Mouse (Mus musculus): ENCODE results near the gene Atp11a. TPM values are rescaled to one million over a fixed set of nuclear protein-coding genes. Genes with fewer than 3 reads are reported as not detected.

Gene Atp11a
- total RNA-seq (2012; rRNA removed): 65.9 and 113 TPM in 2 replicates

GRCm38 (mm10) chr8:12756391-12757157, at the start of gene Atp11a:
TSS of gene Atp11a (plus strand) at chr8:12757014.
- peak within 1 kb of the TSS; percentile 74 to 88 for H3K4me3 ChIP-seq (ENCODE audit: insufficient read depth in 1 of 2, low read depth in 1 of 2, low read length in 2 of 2, poor library complexity in 1 of 2, severe bottlenecking in 1 of 2)
- DNase-seq (ENCODE audit: low read depth, low spot score): no peak
- no peaks in the 10 kb centered on the region for H3K9me3 ChIP-seq (ENCODE audit: control insufficient read depth, insufficient read depth, low read depth, low read length)
- no peak within 1 kb of the TSS for H3K27ac ChIP-seq (ENCODE audit: insufficient read depth, low read depth, low read length, poor library complexity, severe bottlenecking)
- H3K9ac ChIP-seq (ENCODE audit: insufficient read depth, low read depth, low read length, poor library complexity, severe bottlenecking): peak within 1 kb of the TSS; percentile 71
- peaks cover 10 to 13% of the 10 kb centered on the region in 2 experiments for H3K4me1 ChIP-seq (ENCODE audit: control insufficient read depth in 2 of 2, insufficient read depth in 2 of 2, low read length in 2 of 2, poor library complexity in 1 of 2)
- TF ChIP-seq HCFC1 (IDR thresholded peaks at IDR 0.05; ENCODE audit: borderline replicate concordance, insufficient read depth, low read length) (no peak), ZNF384 (IDR thresholded peaks at IDR 0.05; ENCODE audit: low read depth, low read length) (no peak), MAFK (IDR thresholded peaks at IDR 0.05; ENCODE audit: insufficient read depth, low read depth, low read length) (no peak), ZC3H11A (IDR thresholded peaks at IDR 0.05; ENCODE audit: borderline replicate concordance, low read depth, low read length) (no peak), CHD2 (IDR thresholded peaks at IDR 0.05; ENCODE audit: low read depth, low read length) (no peak)
- H3K36me3 ChIP-seq (ENCODE audit: control insufficient read depth, insufficient read depth, low read length, poor library complexity, severe bottlenecking): no peaks in the 10 kb centered on the region
- in situ Hi-C loops (cut with MboI; ENCODE audit: low sequenced_read_pairs in 2 of 2, unreplicated experiment in 2 of 2): no loop called here

DNA sequence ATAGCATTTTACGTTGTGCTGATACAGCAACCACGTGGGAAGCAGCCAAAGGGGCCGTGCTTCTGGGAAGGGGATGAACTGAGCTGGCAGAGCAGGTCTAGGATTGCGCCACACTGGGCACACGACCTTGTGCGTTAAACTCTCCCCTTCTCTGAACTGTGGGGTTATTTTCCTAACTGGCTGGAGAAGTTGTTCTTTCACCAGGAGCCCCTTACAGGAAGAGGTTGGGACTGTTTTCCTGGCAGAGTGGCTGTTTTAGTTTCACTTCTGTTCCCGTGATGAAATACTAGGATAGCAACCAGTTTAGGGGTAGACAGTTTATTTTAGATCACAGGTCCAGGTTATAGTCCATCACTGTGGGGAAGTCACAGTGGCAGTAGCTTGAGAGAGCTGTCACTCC, 45.2 kb upstream of the Atp11a start:
- Histone ChIP-seq H3K9ac (ENCODE audit: insufficient read depth, low read depth, low read length, poor library complexity, severe bottlenecking) (no peak overlapping the region), H3K36me3 (ENCODE audit: control insufficient read depth, insufficient read depth, low read length, poor library complexity, severe bottlenecking) (no peaks in the 10 kb centered on the region), H3K9me3 (ENCODE audit: control insufficient read depth, insufficient read depth, low read depth, low read length) (no peaks in the 10 kb centered on the region), H3K4me3 (ENCODE audit: insufficient read depth in 1 of 2, low read depth in 1 of 2, low read length in 2 of 2, poor library complexity in 1 of 2, severe bottlenecking in 1 of 2) (no peak overlapping the region), H3K27ac (ENCODE audit: insufficient read depth, low read depth, low read length, poor library complexity, severe bottlenecking) (no peak overlapping the region), H3K4me1 (ENCODE audit: control insufficient read depth in 2 of 2, insufficient read depth in 2 of 2, low read length in 2 of 2, poor library complexity in 1 of 2) (no peaks in the 10 kb centered on the region; a peak in 1 of 4 replicates)
- no peak for DNase-seq (ENCODE audit: low read depth, low spot score)
- in situ Hi-C loops (cut with MboI; ENCODE audit: low sequenced_read_pairs in 2 of 2, unreplicated experiment in 2 of 2): no loop called here
- TF ChIP-seq ZC3H11A (IDR thresholded peaks at IDR 0.05; ENCODE audit: borderline replicate concordance, low read depth, low read length) (no peak), ZNF384 (IDR thresholded peaks at IDR 0.05; ENCODE audit: low read depth, low read length) (no peak), MAFK (IDR thresholded peaks at IDR 0.05; ENCODE audit: insufficient read depth, low read depth, low read length) (no peak), CHD2 (IDR thresholded peaks at IDR 0.05; ENCODE audit: low read depth, low read length) (no peak), HCFC1 (IDR thresholded peaks at IDR 0.05; ENCODE audit: borderline replicate concordance, insufficient read depth, low read length) (no peak)

DNA sequence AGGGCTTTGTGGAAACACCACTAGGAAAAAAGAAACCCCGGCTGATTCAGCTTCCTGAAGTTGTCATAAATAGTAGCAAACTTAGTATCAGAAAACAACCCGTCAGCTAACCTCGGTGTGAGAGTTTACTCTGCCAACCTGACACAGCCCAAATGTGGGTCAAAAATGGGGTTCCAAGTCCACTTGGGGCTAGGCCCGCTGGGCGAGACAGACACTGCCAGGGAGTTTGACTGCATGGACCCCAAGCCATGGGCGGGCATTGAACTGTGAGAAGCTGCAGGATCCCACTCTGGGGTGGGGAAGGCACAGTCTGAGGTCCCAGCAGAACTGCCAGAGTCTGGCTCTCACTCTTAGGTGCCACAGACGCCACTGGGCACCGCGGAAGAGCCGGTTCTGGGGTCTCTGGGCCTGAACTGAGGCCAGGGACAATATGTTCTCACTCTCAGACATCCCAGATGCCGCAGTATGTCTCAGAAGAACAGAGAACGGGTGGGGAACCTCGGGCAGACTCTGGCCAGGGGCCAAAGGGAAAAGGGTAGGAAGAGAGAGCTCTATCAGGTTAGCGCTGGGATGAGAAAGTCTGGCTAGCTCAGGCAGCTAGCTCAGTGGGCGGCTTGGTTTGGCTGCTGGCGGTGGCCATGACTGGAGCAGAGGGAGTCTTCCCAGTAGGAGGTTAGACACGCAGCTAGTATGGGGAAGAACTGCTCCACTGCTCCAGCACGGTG, 40.8 kb upstream of the Atp11a start:
- no peak for DNase-seq (ENCODE audit: low read depth, low spot score)
- Histone ChIP-seq H3K4me3 (ENCODE audit: insufficient read depth in 1 of 2, low read depth in 1 of 2, low read length in 2 of 2, poor library complexity in 1 of 2, severe bottlenecking in 1 of 2) (0 out of 4 replicates have a peak overlapping the region, but pooled peaks of 1 of the 2 experiments have one; percentile 12), H3K36me3 (ENCODE audit: control insufficient read depth, insufficient read depth, low read length, poor library complexity, severe bottlenecking) (no peaks in the 10 kb centered on the region), H3K4me1 (ENCODE audit: control insufficient read depth in 2 of 2, insufficient read depth in 2 of 2, low read length in 2 of 2, poor library complexity in 1 of 2) (no peaks in the 10 kb centered on the region), H3K9ac (ENCODE audit: insufficient read depth, low read depth, low read length, poor library complexity, severe bottlenecking) (no peak overlapping the region), H3K9me3 (ENCODE audit: control insufficient read depth, insufficient read depth, low read depth, low read length) (no peaks in the 10 kb centered on the region), H3K27ac (ENCODE audit: insufficient read depth, low read depth, low read length, poor library complexity, severe bottlenecking) (no peak overlapping the region)
- in situ Hi-C loops (cut with MboI; ENCODE audit: low sequenced_read_pairs in 2 of 2, unreplicated experiment in 2 of 2): no loop called here
- TF ChIP-seq CHD2 (IDR thresholded peaks at IDR 0.05; ENCODE audit: low read depth, low read length) (no peak), ZNF384 (IDR thresholded peaks at IDR 0.05; ENCODE audit: low read depth, low read length) (no peak), ZC3H11A (IDR thresholded peaks at IDR 0.05; ENCODE audit: borderline replicate concordance, low read depth, low read length) (no peak), HCFC1 (IDR thresholded peaks at IDR 0.05; ENCODE audit: borderline replicate concordance, insufficient read depth, low read length) (no peak), MAFK (IDR thresholded peaks at IDR 0.05; ENCODE audit: insufficient read depth, low read depth, low read length) (no peak)

GRCm38 (mm10) chr8:12719091-12719490, 37.7 kb upstream of the Atp11a start:
- Histone ChIP-seq H3K9me3 (ENCODE audit: control insufficient read depth, insufficient read depth, low read depth, low read length) (no peaks in the 10 kb centered on the region), H3K27ac (ENCODE audit: insufficient read depth, low read depth, low read length, poor library complexity, severe bottlenecking) (no peak overlapping the region), H3K4me1 (ENCODE audit: control insufficient read depth in 2 of 2, insufficient read depth in 2 of 2, low read length in 2 of 2, poor library complexity in 1 of 2) (no peaks in the 10 kb centered on the region), H3K4me3 (ENCODE audit: insufficient read depth in 1 of 2, low read depth in 1 of 2, low read length in 2 of 2, poor library complexity in 1 of 2, severe bottlenecking in 1 of 2) (no peak overlapping the region), H3K9ac (ENCODE audit: insufficient read depth, low read depth, low read length, poor library complexity, severe bottlenecking) (no peak overlapping the region), H3K36me3 (ENCODE audit: control insufficient read depth, insufficient read depth, low read length, poor library complexity, severe bottlenecking) (no peaks in the 10 kb centered on the region)
- TF ChIP-seq HCFC1 (IDR thresholded peaks at IDR 0.05; ENCODE audit: borderline replicate concordance, insufficient read depth, low read length) (no peak), ZC3H11A (IDR thresholded peaks at IDR 0.05; ENCODE audit: borderline replicate concordance, low read depth, low read length) (no peak), MAFK (IDR thresholded peaks at IDR 0.05; ENCODE audit: insufficient read depth, low read depth, low read length) (no peak), ZNF384 (IDR thresholded peaks at IDR 0.05; ENCODE audit: low read depth, low read length) (no peak), CHD2 (IDR thresholded peaks at IDR 0.05; ENCODE audit: low read depth, low read length) (no peak)
- no peak for DNase-seq (ENCODE audit: low read depth, low spot score)
- in situ Hi-C loops (cut with MboI; ENCODE audit: low sequenced_read_pairs in 2 of 2, unreplicated experiment in 2 of 2): no loop called here
